Mouse (Mus musculus) kidney, adult 9 months (tissue): ENCODE measurements around the gene Tmem131l.

Source experiments
- DNase-seq: peaks from one replicate; pipeline ENCODE4 v3.0.0; 2022

Tmem131l gene

GRCm38 (mm10) chr3:83976161-83976560 lies 63.8 kb downstream of the Tmem131l start:
- DNase-seq, result no peak

GRCm38 (mm10) chr3:83973339-83973738 lies 66.6 kb downstream of the Tmem131l start:
- DNase-seq, result no peak

GRCm38 (mm10) chr3:83970629-83971028 lies 69.3 kb downstream of the Tmem131l start:
- no peak for DNase-seq

GRCm38 (mm10) chr3:83969081-83969480 lies 70.9 kb downstream of the Tmem131l start:
- DNase-seq, result no peak

- no peak for DNase-seq
Measured at GRCm38 (mm10) chr3:83967791-83968190, 72.2 kb downstream of the Tmem131l start.

GRCm38 (mm10) chr3:83965333-83965732 lies 74.6 kb downstream of the Tmem131l start:
- DNase-seq, result no peak

- no peak for DNase-seq
Measured at GRCm38 (mm10) chr3:83963705-83964104, 76.3 kb downstream of the Tmem131l start.

GRCm38 (mm10) chr3:83962571-83962970 lies 77.4 kb downstream of the Tmem131l start:
- no peak for DNase-seq

- DNase-seq, result no peak
Measured at GRCm38 (mm10) chr3:83962076-83962475, 77.9 kb downstream of the Tmem131l start.

GRCm38 (mm10) chr3:83958951-83959681 lies 80.9 kb downstream of the Tmem131l start:
- DNase-seq, result no peak

GRCm38 (mm10) chr3:83953879-83954278 lies 86.1 kb downstream of the Tmem131l start:
- DNase-seq, result no peak

- DNase-seq, result no peak
Measured at GRCm38 (mm10) chr3:83948801-83949200, 91.2 kb downstream of the Tmem131l start.

- no peak for DNase-seq
Measured at GRCm38 (mm10) chr3:83947476-83948245, 92.3 kb downstream of the Tmem131l start.

- peak; percentile 44 for DNase-seq
Measured at GRCm38 (mm10) chr3:83946848-83947247, 93.1 kb downstream of the Tmem131l start.

- no peak for DNase-seq
Measured at GRCm38 (mm10) chr3:83943691-83944090, 96.3 kb downstream of the Tmem131l start.

GRCm38 (mm10) chr3:83943212-83943611 lies 96.8 kb downstream of the Tmem131l start:
- DNase-seq, result no peak

GRCm38 (mm10) chr3:83941921-83942320 lies 98.1 kb downstream of the Tmem131l start:
- peak; percentile 20 for DNase-seq

GRCm38 (mm10) chr3:83938871-83939270 lies 101.1 kb downstream of the Tmem131l start:
- peak; percentile 17 for DNase-seq

- no peak for DNase-seq
Measured at GRCm38 (mm10) chr3:83934514-83934913, 105.5 kb downstream of the Tmem131l start.

- peak; percentile 61 for DNase-seq
Measured at GRCm38 (mm10) chr3:83915768-83916496, 124.0 kb downstream of the Tmem131l start.

GRCm38 (mm10) chr3:83915102-83915501 lies 124.9 kb downstream of the Tmem131l start:
- DNase-seq, result no peak

GRCm38 (mm10) chr3:83910707-83911106 lies 129.3 kb downstream of the Tmem131l start:
- no peak for DNase-seq

GRCm38 (mm10) chr3:83906185-83906584 lies 133.8 kb downstream of the Tmem131l start:
- no peak for DNase-seq

GRCm38 (mm10) chr3:83905161-83905560 lies 134.8 kb downstream of the Tmem131l start:
- no peak for DNase-seq
